Mouse (Mus musculus): ENCODE measurements around the gene Iqcn.

DNA sequence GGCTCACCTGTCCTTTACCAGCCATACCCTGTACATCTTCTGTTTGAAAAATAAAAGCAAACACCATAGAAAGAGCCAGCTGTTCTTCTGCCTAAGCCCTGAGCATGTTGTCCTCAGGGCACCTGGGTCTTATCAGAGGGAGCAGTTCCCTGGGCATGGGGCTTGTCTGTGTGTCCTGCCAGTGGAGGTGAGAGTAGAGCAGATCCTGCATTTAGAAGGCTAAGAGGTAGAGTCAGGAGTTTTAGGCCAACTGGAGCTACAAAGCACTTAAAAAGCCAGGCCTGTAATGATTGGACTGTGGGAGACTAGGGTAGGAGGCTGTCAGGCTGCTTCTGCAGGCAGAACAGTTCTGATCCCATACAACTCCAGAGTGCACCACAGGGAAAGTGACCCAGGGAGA is 24.6 kb upstream of the Iqcn start:
- TF ChIP-seq CTCF (IDR thresholded peaks at IDR 0.05; ENCODE audit: borderline replicate concordance, insufficient read depth, low read length) (no peak), POLR2A (IDR thresholded peaks at IDR 0.05; ENCODE audit: low read depth, low read length) (no peak)
